Mouse (Mus musculus) cerebral cortex, adult 2 months (tissue): ENCODE data around the gene 1700020N01Rik.

Experiments
- WGBS: fragments of 180-500 bp; shearing (Covaris S2); methylation state at CpG from one replicate; pipeline ENCODE4 v1.1.7; 2018; 5-methylcytosine and 5-hydroxymethylcytosine counted together

Gene 1700020N01Rik

GRCm38 (mm10) chr10:21668976-21669375 lies 76.0 kb downstream of the 1700020N01Rik start:
- WGBS, result 59% methylated on average over 17 of the region's 17 CpGs

DNA sequence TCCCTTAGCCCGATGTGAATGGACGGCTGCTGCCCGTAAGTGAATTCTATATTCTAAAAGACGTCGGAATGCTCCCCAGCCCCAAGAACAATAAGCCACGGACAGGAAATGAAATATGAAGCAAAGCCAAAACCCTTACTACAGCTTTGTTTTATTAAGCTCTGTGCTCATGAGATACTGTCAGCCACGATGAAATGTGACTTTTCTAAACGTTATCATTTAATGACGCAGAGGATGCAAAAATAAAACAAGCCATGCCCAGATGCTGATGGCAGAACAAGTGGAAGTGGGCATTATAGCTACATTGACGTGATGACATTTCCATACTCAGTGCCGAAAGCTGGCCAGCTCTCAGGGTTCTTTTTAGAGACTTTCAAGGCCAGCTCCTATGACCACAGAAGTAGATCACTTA lies 76.8 kb downstream of the 1700020N01Rik start:
- 72% methylated on average over 11 of the region's 11 CpGs for WGBS

DNA sequence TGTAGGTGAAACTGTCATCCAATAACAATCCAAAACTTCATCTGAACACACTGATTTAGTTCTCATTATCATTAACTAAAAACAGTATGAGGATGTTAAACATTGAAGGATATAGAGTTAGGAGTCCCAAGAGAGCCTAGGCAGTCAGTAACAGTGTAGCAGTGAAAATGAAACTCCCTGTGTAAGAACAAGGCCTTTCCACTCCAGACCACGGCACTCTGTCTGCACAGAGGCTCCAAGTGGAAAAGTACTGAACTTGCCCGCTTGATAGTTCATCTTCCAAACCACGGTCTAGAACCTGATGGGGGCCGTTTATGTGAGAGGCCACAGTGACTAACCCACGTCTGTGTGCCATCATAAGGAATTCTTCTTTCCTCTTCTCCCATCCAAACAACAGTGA lies 77.2 kb downstream of the 1700020N01Rik start:
- WGBS, result 83% methylated on average over 5 of the region's 5 CpGs
